Mouse (Mus musculus): ENCODE data around the gene Trak1. TPM values are rescaled to one million over a fixed set of nuclear protein-coding genes. Genes with fewer than 3 reads are reported as not detected.

The Trak1 gene
- polyA plus RNA-seq, 1 experiment from 2014 or later: 4.2 TPM

GRCm38 (mm10) chr9:121424281-121425164 is 127.2 kb downstream of the Trak1 start:
- Histone ChIP-seq H3K9me3 (replicated peaks) (no peaks in the 10 kb centered on the region), H3K4me3 (replicated peaks) (no peak overlapping the region), H3K36me3 (replicated peaks) (no peaks in the 10 kb centered on the region), H3K4me1 (replicated peaks) (peaks cover 78% of the 10 kb centered on the region), H3K9ac (no peak overlapping the region), H3K27ac (replicated peaks) (peak overlapping the region; percentile 95; the same call in 1 of the 2 replicates), H3K4me2 (no peak overlapping the region), H3K27me3 (no peaks in the 10 kb centered on the region)
- no peak for ATAC-seq (ENCODE audit: insufficient read depth)
- WGBS (ENCODE audit: insufficient replicate concordance): 83% methylated on average over 16 of the region's 16 CpGs

GRCm38 (mm10) chr9:121426451-121426850 is 129.1 kb downstream of the Trak1 start:
- peak overlapping the region; percentile 69 for H3K4me2 ChIP-seq
- peak; percentile 100 for ATAC-seq (ENCODE audit: insufficient read depth)

GRCm38 (mm10) chr9:121426902-121427301 is 129.6 kb downstream of the Trak1 start:
- Histone ChIP-seq H3K36me3 (replicated peaks) (no peaks in the 10 kb centered on the region), H3K27ac (replicated peaks) (peak overlapping the region; percentile 95), H3K9me3 (replicated peaks) (no peaks in the 10 kb centered on the region), H3K4me2 (peak overlapping the region; percentile 69), H3K27me3 (no peaks in the 10 kb centered on the region), H3K4me1 (replicated peaks) (peaks cover 66% of the 10 kb centered on the region), H3K4me3 (replicated peaks) (0 out of 2 replicates have a peak overlapping the region, but pooled peaks have one; percentile 13), H3K9ac (peak overlapping the region; percentile 45)
- 45% methylated on average over 5 of the region's 5 CpGs for WGBS (ENCODE audit: insufficient replicate concordance)
- ATAC-seq (ENCODE audit: insufficient read depth): peak; percentile 5

More at GRCm38 (mm10) chr9:121426451-121426850, 129.1 kb downstream of the Trak1 start:
- Histone ChIP-seq H3K9ac (peak overlapping the region; percentile 45), H3K36me3 (replicated peaks) (no peaks in the 10 kb centered on the region), H3K27me3 (no peaks in the 10 kb centered on the region), H3K9me3 (replicated peaks) (no peaks in the 10 kb centered on the region), H3K4me3 (replicated peaks) (peak overlapping the region; percentile 27), H3K27ac (replicated peaks) (peak overlapping the region; percentile 95), H3K4me1 (replicated peaks) (peaks cover 69% of the 10 kb centered on the region)
- 23% methylated on average over 3 of the region's 3 CpGs for WGBS (ENCODE audit: insufficient replicate concordance)

- no peaks in the 10 kb centered on the region for H3K9me3 ChIP-seq (replicated peaks)
- peaks cover 56% of the 10 kb centered on the region for H3K4me1 ChIP-seq (replicated peaks)
- no peak overlapping the region for H3K27ac ChIP-seq (replicated peaks)
- no peak overlapping the region for H3K9ac ChIP-seq
- no peak overlapping the region for H3K4me2 ChIP-seq
- no peak for ATAC-seq (ENCODE audit: insufficient read depth)
- no peaks in the 10 kb centered on the region for H3K27me3 ChIP-seq
- H3K36me3 ChIP-seq (replicated peaks): no peaks in the 10 kb centered on the region
- no peak overlapping the region for H3K4me3 ChIP-seq (replicated peaks)
- WGBS (ENCODE audit: insufficient replicate concordance): 88% methylated on average over 7 of the region's 7 CpGs
These were observed 132.3 kb downstream of the Trak1 start for GRCm38 (mm10) chr9:121429592-121429991.

GRCm38 (mm10) chr9:121430379-121430778 is 133.1 kb downstream of the Trak1 start:
- Histone ChIP-seq H3K27ac (replicated peaks) (0 out of 2 replicates have a peak overlapping the region, but pooled peaks have one; percentile 11), H3K9ac (no peak overlapping the region), H3K36me3 (replicated peaks) (no peaks in the 10 kb centered on the region), H3K4me1 (replicated peaks) (peaks cover 55% of the 10 kb centered on the region), H3K4me2 (no peak overlapping the region), H3K4me3 (replicated peaks) (no peak overlapping the region), H3K9me3 (replicated peaks) (no peaks in the 10 kb centered on the region), H3K27me3 (no peaks in the 10 kb centered on the region)
- no peak for ATAC-seq (ENCODE audit: insufficient read depth)
- 71% methylated on average over 6 of the region's 6 CpGs for WGBS (ENCODE audit: insufficient replicate concordance)

- Histone ChIP-seq H3K27me3 (no peaks in the 10 kb centered on the region), H3K36me3 (replicated peaks) (no peaks in the 10 kb centered on the region), H3K27ac (replicated peaks) (peak overlapping the region; percentile 39), H3K4me1 (replicated peaks) (peaks cover 43% of the 10 kb centered on the region), H3K9me3 (replicated peaks) (no peaks in the 10 kb centered on the region), H3K9ac (no peak overlapping the region), H3K4me3 (replicated peaks) (no peak overlapping the region), H3K4me2 (no peak overlapping the region)
- ATAC-seq (ENCODE audit: insufficient read depth): peak; percentile 30; the same call in 1 of the 2 replicates
- WGBS (ENCODE audit: insufficient replicate concordance): 74% methylated on average over 15 of the region's 15 CpGs
These were observed 136.6 kb downstream of the Trak1 start for GRCm38 (mm10) chr9:121433745-121434528.

- no peak for ATAC-seq (ENCODE audit: insufficient read depth)
- H3K4me1 ChIP-seq (replicated peaks): peaks cover 41% of the 10 kb centered on the region
- H3K27me3 ChIP-seq: no peaks in the 10 kb centered on the region
- no peaks in the 10 kb centered on the region for H3K9me3 ChIP-seq (replicated peaks)
- no peak overlapping the region for H3K4me3 ChIP-seq (replicated peaks)
- no peak overlapping the region for H3K27ac ChIP-seq (replicated peaks)
- no peak overlapping the region for H3K4me2 ChIP-seq
- H3K36me3 ChIP-seq (replicated peaks): no peaks in the 10 kb centered on the region
- H3K9ac ChIP-seq: no peak overlapping the region
- WGBS (ENCODE audit: insufficient replicate concordance): 66% methylated on average over 3 of the region's 3 CpGs
These were observed 138.1 kb downstream of the Trak1 start for GRCm38 (mm10) chr9:121435332-121435956.

GRCm38 (mm10) chr9:121436501-121436900 is 139.2 kb downstream of the Trak1 start:
- H3K4me3 ChIP-seq (replicated peaks): no peak overlapping the region
- no peaks in the 10 kb centered on the region for H3K36me3 ChIP-seq (replicated peaks)
- peaks cover 41% of the 10 kb centered on the region for H3K4me1 ChIP-seq (replicated peaks)
- H3K9me3 ChIP-seq (replicated peaks): no peaks in the 10 kb centered on the region
- H3K9ac ChIP-seq: no peak overlapping the region
- ATAC-seq (ENCODE audit: insufficient read depth): no peak
- no peaks in the 10 kb centered on the region for H3K27me3 ChIP-seq
- H3K27ac ChIP-seq (replicated peaks): no peak overlapping the region
- WGBS (ENCODE audit: insufficient replicate concordance): 28% methylated on average over 1 of the region's 1 CpGs
- no peak overlapping the region for H3K4me2 ChIP-seq

GRCm38 (mm10) chr9:121442145-121442544 is 144.8 kb downstream of the Trak1 start:
- 66% methylated on average over 1 of the region's 1 CpGs for WGBS (ENCODE audit: insufficient replicate concordance)
- Histone ChIP-seq H3K9me3 (replicated peaks) (no peaks in the 10 kb centered on the region), H3K4me1 (replicated peaks) (peaks cover 20% of the 10 kb centered on the region), H3K4me2 (no peak overlapping the region), H3K9ac (no peak overlapping the region), H3K27me3 (no peaks in the 10 kb centered on the region), H3K36me3 (replicated peaks) (peaks cover 13% of the 10 kb centered on the region; the same call in 1 of the 2 replicates), H3K4me3 (replicated peaks) (no peak overlapping the region), H3K27ac (replicated peaks) (no peak overlapping the region)
- ATAC-seq (ENCODE audit: insufficient read depth): no peak

GRCm38 (mm10) chr9:121443696-121444366 is 146.5 kb downstream of the Trak1 start:
- no peaks in the 10 kb centered on the region for H3K9me3 ChIP-seq (replicated peaks)
- H3K4me3 ChIP-seq (replicated peaks): no peak overlapping the region
- H3K9ac ChIP-seq: no peak overlapping the region
- ATAC-seq (ENCODE audit: insufficient read depth): no peak
- no peak overlapping the region for H3K4me2 ChIP-seq
- peaks cover 15% of the 10 kb centered on the region for H3K4me1 ChIP-seq (replicated peaks)
- no peaks in the 10 kb centered on the region for H3K27me3 ChIP-seq
- no peak overlapping the region for H3K27ac ChIP-seq (replicated peaks)
- peaks cover 23% of the 10 kb centered on the region; the same call in 1 of the 2 replicates for H3K36me3 ChIP-seq (replicated peaks)
- 83% methylated on average over 31 of the region's 31 CpGs for WGBS (ENCODE audit: insufficient replicate concordance)
